Mouse (Mus musculus): ENCODE measurements around the gene Pcsk1n.

Pcsk1n gene

GRCm38 (mm10) chrX:7945618-7946017 lies 26.0 kb downstream of the Pcsk1n start:
- DNase-seq (ENCODE audit: extremely low spot score, low spot score): no peak

GRCm38 (mm10) chrX:7947108-7947899 lies 27.7 kb downstream of the Pcsk1n start, which contains the start of gene Hdac6:
Gene Hdac6, minus strand, starts transcription at chrX:7947889.
- DNase-seq (ENCODE audit: extremely low spot score, low spot score): peak; percentile 24

GRCm38 (mm10) chrX:7947900-7948492 lies 28.4 kb downstream of the Pcsk1n start:
- peak; percentile 88 for DNase-seq (ENCODE audit: extremely low spot score, low spot score)

GRCm38 (mm10) chrX:7950091-7950490 lies 30.5 kb downstream of the Pcsk1n start:
- no peak for DNase-seq (ENCODE audit: extremely low spot score, low spot score)

- no peak for DNase-seq (ENCODE audit: extremely low spot score, low spot score)
These were observed 39.2 kb downstream of the Pcsk1n start for GRCm38 (mm10) chrX:7958868-7959267.

- no peak for DNase-seq (ENCODE audit: extremely low spot score, low spot score)
These were observed 44.4 kb downstream of the Pcsk1n start for GRCm38 (mm10) chrX:7963829-7964626.

- no peak for DNase-seq (ENCODE audit: extremely low spot score, low spot score)
These were observed 46.5 kb downstream of the Pcsk1n start for GRCm38 (mm10) chrX:7966161-7966560.

GRCm38 (mm10) chrX:7967596-7968201 lies 48.1 kb downstream of the Pcsk1n start:
- no peak for DNase-seq (ENCODE audit: extremely low spot score, low spot score)

- DNase-seq (ENCODE audit: extremely low spot score, low spot score): no peak
These were observed 48.6 kb downstream of the Pcsk1n start for GRCm38 (mm10) chrX:7968226-7968625.

GRCm38 (mm10) chrX:7968899-7969298 lies 49.3 kb downstream of the Pcsk1n start:
- DNase-seq (ENCODE audit: extremely low spot score, low spot score): no peak

GRCm38 (mm10) chrX:7971292-7971691 lies 51.7 kb downstream of the Pcsk1n start:
- DNase-seq (ENCODE audit: extremely low spot score, low spot score): no peak

Data from neural tube, embryonic 10.5 days (tissue).